Mouse (Mus musculus) gastrocnemius, adult 2 months (tissue): ENCODE measurements around the gene Ccdc40. TPM values are rescaled to one million over a fixed set of nuclear protein-coding genes. Genes with fewer than 3 reads are reported as not detected.

Experiments used
- DNase-seq: peaks from one replicate; pipeline ENCODE4 v3.0.0; 2022
- H3K27ac ChIP-seq: fragments of 200-600 bp; 2 replicates; pipeline ENCODE4 v1.8.1; 2022; ENCODE audit warnings: mild to moderate bottlenecking
- H3K4me3 ChIP-seq: fragments of 200-600 bp; 2 replicates; pipeline ENCODE4 v1.8.1; 2022; ENCODE audit warnings: mild to moderate bottlenecking, moderate library complexity
- CTCF ChIP-seq: fragments of 200-600 bp; IDR thresholded peaks from 2 replicates; pipeline ENCODE4 v1.8.1; 2022; ENCODE audit warnings: antibody characterized with exemption, mild to moderate bottlenecking, moderate library complexity
- intact Hi-C: fragments of 180-260 bp; cut with DNase I; formaldehyde crosslinking; loops from one replicate; pipeline ENCODE4 v1.15.1; 2025
- total RNA-seq, 2 experiments: library from RNA; stranded (reverse); gene quantifications; 2 replicates each; pipeline ENCODE4 v1.2.3; 2021

The Ccdc40 gene
- total RNA-seq, 2 experiments from 2014 or later: not detected

GRCm38 (mm10) chr11:119192176-119192575, 36.2 kb upstream of the Ccdc40 start:
- no peak for TF ChIP-seq CTCF
- no peak overlapping the region for H3K4me3 ChIP-seq
- intact Hi-C loops: loop anchor here (5.0 kb wide), 1 partner anchor 50 kb away; no protein-coding TSS in a partner anchor
- DNase-seq: no peak
- H3K27ac ChIP-seq: no peak overlapping the region

- no peak for TF ChIP-seq CTCF
- Histone ChIP-seq H3K4me3 (no peak overlapping the region), H3K27ac (no peak overlapping the region)
- no peak for DNase-seq
- intact Hi-C loops: loop anchor here (5.0 kb wide), 1 partner anchor 50 kb away; no protein-coding TSS in a partner anchor
These were observed 35.8 kb upstream of the Ccdc40 start for GRCm38 (mm10) chr11:119192605-119193004.

DNA sequence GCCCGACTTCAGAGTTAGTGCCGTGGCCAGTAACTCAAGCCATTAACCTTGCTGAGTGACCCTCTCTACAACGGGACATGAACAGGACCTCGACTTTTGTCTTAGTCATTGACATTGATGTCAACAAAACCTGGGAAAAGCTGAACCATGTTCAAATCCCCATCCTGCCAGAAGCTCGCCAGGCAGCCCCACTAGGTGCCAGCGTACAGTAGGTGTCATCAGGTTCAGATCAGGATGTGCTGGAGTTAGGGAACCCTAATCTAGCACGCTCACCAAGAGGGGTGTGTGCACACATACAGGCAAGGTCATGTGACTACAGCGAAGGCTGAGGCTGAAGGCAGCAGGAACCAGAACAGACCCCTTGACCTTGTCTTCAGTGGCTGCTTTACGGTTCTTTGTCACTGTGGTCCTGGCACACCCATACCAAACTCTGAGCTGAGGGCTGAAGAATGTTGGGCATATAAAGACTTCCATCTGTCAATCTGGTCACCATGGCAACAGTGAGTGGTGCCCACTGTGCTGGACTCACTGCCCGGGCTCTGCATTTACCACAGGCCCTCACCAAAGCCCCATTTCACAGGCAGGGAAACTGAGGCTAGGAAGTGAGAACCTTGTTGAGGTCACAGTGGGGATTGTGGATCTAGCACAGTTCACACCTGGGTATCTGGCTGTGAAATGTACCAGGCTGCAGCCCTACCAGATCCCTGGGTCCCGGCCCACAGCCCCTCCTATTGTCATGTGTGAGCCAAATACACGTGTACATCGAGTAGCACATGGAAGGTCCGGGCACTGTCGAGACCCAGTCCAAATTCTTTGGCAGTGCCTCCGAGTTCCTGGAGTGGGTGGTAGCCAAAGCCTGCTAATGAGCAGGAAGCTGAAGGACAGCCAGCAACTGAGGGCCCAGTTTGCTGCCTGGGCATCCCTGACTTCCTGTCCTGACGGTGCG, 30.5 kb upstream of the Ccdc40 start:
- no peak for DNase-seq
- intact Hi-C loops: no loop called here
- TF ChIP-seq CTCF: no peak
- peak overlapping the region; percentile 25; the same call in 1 of the 2 replicates for H3K4me3 ChIP-seq
- no peak overlapping the region for H3K27ac ChIP-seq

DNA sequence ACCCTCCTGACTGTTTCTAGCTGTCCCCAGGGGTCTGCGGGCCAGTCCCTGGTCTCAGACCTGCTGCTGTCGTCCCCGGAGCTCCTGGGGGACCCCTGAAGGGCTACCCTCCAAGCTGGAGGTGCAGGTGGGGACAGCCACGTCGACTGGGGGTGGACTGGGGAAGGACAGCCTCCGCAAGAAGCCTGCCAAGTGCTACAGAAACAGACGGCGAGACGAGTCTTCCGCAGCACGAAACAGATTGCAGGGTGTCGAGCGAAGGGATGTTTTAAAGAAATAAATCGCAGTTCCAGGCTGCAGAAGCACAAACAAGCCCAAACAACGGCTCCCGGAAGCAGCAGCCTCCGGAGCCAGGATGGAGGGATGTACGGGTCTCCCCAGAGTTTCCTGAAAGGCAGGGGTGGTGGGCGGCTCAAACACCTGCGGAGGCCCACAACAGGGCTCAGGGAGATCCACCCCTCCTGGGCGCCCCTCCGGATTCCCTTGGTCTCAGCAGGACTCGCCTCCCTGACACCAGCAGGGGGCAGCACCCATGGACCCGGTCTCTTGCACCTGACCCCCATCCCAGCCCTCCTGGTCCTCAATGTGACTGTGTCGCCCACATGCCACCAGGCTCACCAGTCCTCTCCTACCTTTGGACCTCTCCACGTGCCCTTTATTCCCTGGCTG, 29.7 kb upstream of the Ccdc40 start:
- Histone ChIP-seq H3K4me3 (peak overlapping the region; percentile 25; the same call in 1 of the 2 replicates), H3K27ac (no peak overlapping the region; the same call in 1 of the 2 replicates)
- TF ChIP-seq CTCF: peak; percentile 64
- intact Hi-C loops: no loop called here
- no peak for DNase-seq

DNA sequence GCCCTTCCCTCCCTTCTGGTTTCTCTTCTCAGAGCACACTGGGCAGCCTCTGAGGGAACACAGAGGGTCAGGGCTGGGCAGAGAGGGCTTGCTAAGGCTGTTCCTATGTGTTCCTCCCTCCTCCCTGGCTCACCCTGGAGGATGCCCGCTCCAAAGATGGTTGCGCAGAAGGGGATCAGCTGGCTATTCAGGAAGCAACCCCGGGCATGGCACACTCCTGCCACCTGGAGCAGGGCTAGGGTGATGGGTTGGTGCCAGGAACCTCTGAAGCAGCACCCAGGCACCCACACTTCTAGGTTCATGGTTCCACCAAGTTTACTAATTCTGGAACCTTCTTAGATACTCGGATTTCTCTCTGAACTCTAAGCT, 29.2 kb upstream of the Ccdc40 start:
- H3K27ac ChIP-seq: no peak overlapping the region
- intact Hi-C loops: no loop called here
- H3K4me3 ChIP-seq: no peak overlapping the region
- TF ChIP-seq CTCF: no peak
- DNase-seq: no peak

GRCm38 (mm10) chr11:119203423-119203822, 24.9 kb upstream of the Ccdc40 start:
- peak; percentile 91 for TF ChIP-seq CTCF
- intact Hi-C loops: no loop called here
- Histone ChIP-seq H3K4me3 (no peak overlapping the region), H3K27ac (no peak overlapping the region)
- DNase-seq: peak; percentile 57

- no peak for DNase-seq
- no peak overlapping the region for H3K27ac ChIP-seq
- intact Hi-C loops: loop anchor here (2.0 to 5.0 kb wide), 2 partner anchors 29 to 47 kb away; no protein-coding TSS in a partner anchor
- no peak for TF ChIP-seq CTCF
- H3K4me3 ChIP-seq: no peak overlapping the region
These were observed 22.6 kb upstream of the Ccdc40 start for GRCm38 (mm10) chr11:119205738-119206137.

DNA sequence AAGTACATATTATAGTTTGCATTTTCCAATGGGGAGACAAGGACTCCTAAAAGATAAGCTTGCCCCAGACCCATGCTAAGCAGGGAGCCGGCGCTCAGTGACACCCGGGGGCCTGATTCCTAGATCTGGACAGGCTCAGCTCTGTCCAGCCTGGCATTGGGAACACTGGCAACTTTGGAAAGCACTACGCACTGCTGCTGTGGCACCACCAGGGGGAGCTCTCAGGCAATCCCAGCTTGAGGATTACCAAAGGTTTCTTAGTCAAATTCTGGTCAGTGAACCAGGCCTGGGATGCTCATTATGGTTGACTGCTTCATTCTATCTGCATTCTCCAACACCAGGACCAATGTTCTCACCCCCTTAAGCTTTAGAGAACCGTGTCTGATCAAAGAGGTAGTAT, 21.8 kb upstream of the Ccdc40 start:
- TF ChIP-seq CTCF: peak; percentile 99
- intact Hi-C loops: loop anchor here (2.0 to 5.0 kb wide), 2 partner anchors 28 to 46 kb away; no protein-coding TSS in a partner anchor
- Histone ChIP-seq H3K4me3 (no peak overlapping the region), H3K27ac (no peak overlapping the region)
- peak; percentile 81 for DNase-seq

GRCm38 (mm10) chr11:119207986-119208385, 20.4 kb upstream of the Ccdc40 start:
- no peak for DNase-seq
- no peak overlapping the region for H3K27ac ChIP-seq
- intact Hi-C loops: loop anchor here (2.0 to 5.0 kb wide), 2 partner anchors 27 to 44 kb away; no protein-coding TSS in a partner anchor
- H3K4me3 ChIP-seq: no peak overlapping the region
- no peak for TF ChIP-seq CTCF

DNA sequence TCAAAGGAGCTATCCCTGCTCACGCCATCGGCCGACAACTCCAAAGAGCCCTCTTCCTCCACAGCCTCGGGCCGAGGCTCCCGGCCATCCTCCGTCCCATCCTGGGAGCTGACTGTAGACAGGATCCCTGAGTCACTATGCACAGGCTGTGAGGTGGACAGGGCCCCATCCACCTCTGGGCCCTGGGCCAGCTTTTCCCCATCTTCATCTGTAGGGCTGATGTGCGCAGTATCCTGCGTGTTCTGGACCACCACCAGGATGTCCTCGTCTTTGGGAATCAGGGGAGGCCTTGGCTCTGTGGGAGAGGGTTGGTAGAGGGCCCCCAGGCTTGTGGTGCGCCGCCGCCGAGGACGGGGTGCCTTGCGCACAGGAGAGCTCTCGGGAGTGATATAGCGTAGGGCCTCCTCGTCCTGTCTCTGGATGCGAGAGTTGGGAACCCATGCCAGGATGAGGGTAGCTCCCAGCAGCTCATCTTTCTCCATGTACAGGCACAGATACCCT, 19.5 kb upstream of the Ccdc40 start:
- intact Hi-C loops: loop anchor here (5.0 kb wide), 1 partner anchor 43 kb away; no protein-coding TSS in a partner anchor
- no peak for DNase-seq
- H3K27ac ChIP-seq: no peak overlapping the region
- TF ChIP-seq CTCF: no peak
- H3K4me3 ChIP-seq: no peak overlapping the region

DNA sequence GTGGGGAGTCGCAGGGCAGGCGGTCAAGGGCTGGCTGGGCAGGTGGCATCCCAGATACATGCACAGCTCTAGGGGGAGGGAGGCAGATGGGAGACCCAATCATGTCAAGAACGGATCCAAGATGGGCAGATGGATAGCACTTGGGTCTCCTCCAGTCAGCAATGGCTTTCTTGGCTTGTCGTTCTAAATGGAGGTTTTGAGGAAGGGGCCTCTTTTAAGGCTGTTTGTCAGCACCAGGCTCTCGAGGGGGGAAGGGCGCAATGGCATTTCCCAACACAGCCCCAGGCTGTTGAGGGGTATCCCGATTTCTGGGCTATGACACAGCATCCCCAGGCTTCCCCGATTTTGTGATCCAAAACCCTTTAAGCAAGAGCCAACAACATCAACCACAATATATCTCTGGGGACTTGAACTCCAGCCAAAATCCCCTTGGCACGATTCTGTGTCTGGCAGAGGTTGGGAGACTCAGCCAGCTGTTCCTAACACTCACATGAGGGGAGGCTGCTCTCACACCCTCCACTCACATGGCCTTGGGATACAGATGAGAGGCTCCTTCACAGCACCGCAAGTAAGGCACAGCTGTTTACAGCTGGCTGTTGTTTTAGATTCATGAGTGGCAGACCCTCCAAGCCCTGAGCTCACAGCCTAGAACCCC, 18.9 kb upstream of the Ccdc40 start:
- Histone ChIP-seq H3K27ac (no peak overlapping the region), H3K4me3 (no peak overlapping the region)
- intact Hi-C loops: loop anchor here (5.0 kb wide), 1 partner anchor 43 kb away; no protein-coding TSS in a partner anchor
- TF ChIP-seq CTCF: no peak
- DNase-seq: peak; percentile 65
